Mouse (Mus musculus) G1E (cell line): ENCODE results near the gene Trappc11.

ENCODE experiments used
- CTCF ChIP-seq: IDR thresholded peaks from 2 replicates; pipeline ENCODE4 v1.5.1; 2012; ENCODE audit warnings: low read depth, low read length, inconsistent platforms, mixed read lengths
- TAL1 ChIP-seq: conservative IDR thresholded peaks from 2 replicates; pipeline ENCODE4 v1.6.1; 2012; ENCODE audit warnings: low read depth, low read length, inconsistent platforms, mixed read lengths

- TF ChIP-seq CTCF (no peak), TAL1 (no peak)
These were observed 5.2 kb downstream of the Trappc11 start for GRCm38 (mm10) chr8:47528094-47528493.
